Mouse (Mus musculus) frontal cortex, postnatal 36 days (tissue): ENCODE results near the gene Krt10.

ENCODE experiments used
- DNase-seq, 2 experiments: peaks; one replicate each; pipeline ENCODE4 v3.0.0; 2022; ENCODE audit warnings: low spot score in 2 of 2

The Krt10 gene

GRCm38 (mm10) chr11:99389264-99389663 lies at the start of gene Krt10:
TSS of gene Krt10 (minus strand) at chr11:99389364.
- DNase-seq, result no peak

GRCm38 (mm10) chr11:99437972-99438371 lies 48.8 kb upstream of the Krt10 start, which contains the start of gene Krt20:
TSS of gene Krt20 (minus strand) at chr11:99438150.
- no peak for DNase-seq

GRCm38 (mm10) chr11:99436625-99437024 lies 47.5 kb upstream of the Krt10 start:
- DNase-seq, result no peak

GRCm38 (mm10) chr11:99430670-99431069 lies 41.5 kb upstream of the Krt10 start:
- no peak for DNase-seq

- DNase-seq, result no peak
Measured at GRCm38 (mm10) chr11:99422159-99422558, 33.0 kb upstream of the Krt10 start, which contains the start of gene Krt12. TSS of gene Krt12 (minus strand) at chr11:99422259.

- no peak for DNase-seq
Measured at GRCm38 (mm10) chr11:99420586-99420985, 31.4 kb upstream of the Krt10 start.

- DNase-seq, result no peak
Measured at GRCm38 (mm10) chr11:99417819-99418218, 28.7 kb upstream of the Krt10 start.

- peak; percentile 51 to 91 for DNase-seq
Measured at GRCm38 (mm10) chr11:99416902-99417301, 27.7 kb upstream of the Krt10 start.

GRCm38 (mm10) chr11:99414463-99415147 lies 25.4 kb upstream of the Krt10 start:
- no peak for DNase-seq

GRCm38 (mm10) chr11:99413247-99413646 lies 24.1 kb upstream of the Krt10 start:
- peak in 1 of 2 experiments; percentile 44 for DNase-seq

GRCm38 (mm10) chr11:99406186-99406585 lies 17.0 kb upstream of the Krt10 start:
- no peak for DNase-seq

- DNase-seq, result no peak
Measured at GRCm38 (mm10) chr11:99399956-99400549, 10.9 kb upstream of the Krt10 start.

GRCm38 (mm10) chr11:99398832-99399231 lies 9.7 kb upstream of the Krt10 start:
- no peak for DNase-seq

- DNase-seq, result no peak
Measured at GRCm38 (mm10) chr11:99398084-99398483, 8.9 kb upstream of the Krt10 start.

GRCm38 (mm10) chr11:99396661-99397060 lies 7.5 kb upstream of the Krt10 start:
- DNase-seq, result no peak

GRCm38 (mm10) chr11:99396034-99396433 lies 6.9 kb upstream of the Krt10 start:
- DNase-seq, result no peak

- peak in 1 of 2 experiments; percentile 28 for DNase-seq
Measured at GRCm38 (mm10) chr11:99392492-99392891, 3.3 kb upstream of the Krt10 start.

- no peak for DNase-seq
Measured at GRCm38 (mm10) chr11:99391375-99391774, 2.2 kb upstream of the Krt10 start.

- no peak for DNase-seq
Measured at GRCm38 (mm10) chr11:99390866-99391265, 1.7 kb upstream of the Krt10 start.

GRCm38 (mm10) chr11:99388661-99389060 lies 503 bp downstream of the Krt10 start:
- DNase-seq, result no peak

GRCm38 (mm10) chr11:99385813-99386721 lies 3.1 kb downstream of the Krt10 start:
- DNase-seq, result peak; percentile 86 to 91

GRCm38 (mm10) chr11:99379568-99379967 lies 9.6 kb downstream of the Krt10 start:
- DNase-seq, result peak; percentile 69 to 84
